Mouse (Mus musculus) liver, adult (tissue): ENCODE measurements around the gene Olfr380.

Source experiments
- GATA4 ChIP-seq: IDR thresholded peaks from 2 replicates; pipeline ENCODE4 v1.6.1; 2014; ENCODE audit warnings: mild to moderate bottlenecking, low read length; ENCODE audit not compliant: insufficient replicate concordance

Olfr380 gene

DNA sequence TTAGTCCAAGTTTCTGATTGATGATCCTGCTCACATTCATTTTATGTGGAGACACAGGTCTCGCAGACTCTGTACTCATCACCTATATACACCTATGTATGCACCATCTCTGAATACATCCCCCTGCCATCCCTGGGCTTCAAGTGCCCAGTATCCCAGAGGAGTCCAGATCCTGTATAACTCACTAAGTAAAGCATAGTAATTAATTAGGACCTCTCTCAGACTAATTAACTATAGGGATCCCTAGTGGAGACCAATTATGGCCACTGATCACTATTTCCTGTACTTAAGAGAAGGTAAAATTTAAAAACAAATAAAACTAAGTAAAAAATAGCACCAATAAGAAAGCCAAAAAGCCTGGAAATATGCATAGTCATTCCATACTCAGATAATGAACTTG lies at the start of gene Olfr380:
Olfr380 (minus strand) TSS at position 101 of the 400 bp plus-strand sequence.
- no peak for TF ChIP-seq GATA4

DNA sequence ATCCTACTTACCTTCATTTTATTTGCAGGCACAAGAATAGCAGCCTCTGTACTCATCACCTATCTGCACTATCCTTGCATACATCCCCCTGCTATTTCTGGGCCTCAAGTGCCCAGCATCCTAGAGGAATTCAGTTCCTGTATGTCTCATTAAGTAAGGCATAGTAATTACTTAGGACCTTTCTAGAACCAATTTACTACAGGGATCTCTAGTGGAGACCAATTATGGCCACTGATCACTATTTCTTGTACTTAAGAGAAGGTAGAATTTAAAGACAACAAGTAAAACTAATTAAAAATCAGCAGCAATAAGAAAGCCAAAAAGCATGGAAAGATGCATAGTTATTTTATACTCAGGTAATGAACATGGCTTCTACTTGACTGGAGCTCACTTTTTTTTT lies 34.2 kb upstream of the Olfr380 start, which contains the start of gene Olfr381:
Olfr381 (minus strand) TSS at position 101 of the 400 bp plus-strand sequence.
- no peak for TF ChIP-seq GATA4

DNA sequence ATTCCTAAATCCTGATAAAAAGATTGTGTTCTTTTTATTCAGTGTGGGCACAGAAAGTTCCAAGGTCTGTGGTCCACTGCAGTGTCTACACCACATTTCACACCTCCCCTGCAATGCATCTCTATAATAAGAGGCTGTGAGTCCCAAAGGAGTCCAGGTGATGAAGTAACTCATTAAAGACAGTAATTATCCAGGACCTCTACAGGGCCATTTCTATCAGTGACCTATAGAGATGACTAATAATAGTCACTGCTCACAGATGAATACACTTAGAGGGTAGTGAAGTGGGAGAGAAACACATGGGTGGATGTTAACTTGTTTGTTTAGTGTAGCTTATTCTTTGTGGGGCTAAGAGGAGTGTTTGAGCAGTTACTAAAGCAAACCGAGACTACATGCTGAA lies 28.9 kb downstream of the Olfr380 start, which contains the start of gene Olfr378:
Olfr378 (minus strand) TSS at position 101 of the 400 bp plus-strand sequence.
- no peak for TF ChIP-seq GATA4
